Mouse (Mus musculus) layer of hippocampus, postnatal 36 days (tissue): ENCODE measurements around the gene Nphs1. TPM values are rescaled to one million over a fixed set of nuclear protein-coding genes. Genes with fewer than 3 reads are reported as not detected.
"Not testable (repeated sequence)": the region's sequence is repeated elsewhere in the genome, so short reads cannot be mapped to it uniquely, and the experiment has no call there.

ENCODE experiments used
- DNase-seq, 2 experiments: peaks; one replicate each; pipeline ENCODE4 v3.0.0; 2022
- total RNA-seq, 2 experiments: library from RNA; stranded (reverse); gene quantifications; 2 replicates each; pipeline ENCODE4 v1.2.3; 2021

Gene Nphs1
- total RNA-seq, 2 experiments from 2014 or later, result 1.2 TPM

- DNase-seq, result no peak
These were observed 35.4 kb downstream of the Nphs1 start, which contains the start of gene Prodh2 for GRCm38 (mm10) chr7:30493401-30493931. TSS of gene Prodh2 (plus strand) at chr7:30493622.

GRCm38 (mm10) chr7:30495506-30496042, 37.5 kb downstream of the Nphs1 start:
- not testable (repeated sequence) for DNase-seq

GRCm38 (mm10) chr7:30501159-30501558, 43.0 kb downstream of the Nphs1 start:
- DNase-seq, result not testable (repeated sequence)

GRCm38 (mm10) chr7:30508061-30508460, 49.9 kb downstream of the Nphs1 start:
- no peak for DNase-seq

GRCm38 (mm10) chr7:30515003-30515760, 57.1 kb downstream of the Nphs1 start:
- DNase-seq, result no peak

GRCm38 (mm10) chr7:30518325-30518724, 60.2 kb downstream of the Nphs1 start:
- no peak for DNase-seq

GRCm38 (mm10) chr7:30520396-30520795, 62.3 kb downstream of the Nphs1 start:
- DNase-seq, result no peak

GRCm38 (mm10) chr7:30520856-30521255, 62.7 kb downstream of the Nphs1 start:
- no peak for DNase-seq

GRCm38 (mm10) chr7:30522871-30523270, 64.8 kb downstream of the Nphs1 start:
- DNase-seq, result no peak

- DNase-seq, result no peak
These were observed 66.4 kb downstream of the Nphs1 start for GRCm38 (mm10) chr7:30524487-30524886.

GRCm38 (mm10) chr7:30525954-30526353, 67.8 kb downstream of the Nphs1 start:
- DNase-seq, result no peak

GRCm38 (mm10) chr7:30526399-30526798, 68.3 kb downstream of the Nphs1 start:
- no peak for DNase-seq

- DNase-seq, result no peak
These were observed 68.9 kb downstream of the Nphs1 start for GRCm38 (mm10) chr7:30526981-30527380.

GRCm38 (mm10) chr7:30531291-30531815, 73.2 kb downstream of the Nphs1 start:
- DNase-seq, result no peak

- DNase-seq, result peak in 1 of 2 experiments; percentile 33
These were observed 74.8 kb downstream of the Nphs1 start for GRCm38 (mm10) chr7:30532931-30533330.

GRCm38 (mm10) chr7:30533941-30534632, 76.0 kb downstream of the Nphs1 start:
- DNase-seq, result no peak

GRCm38 (mm10) chr7:30534633-30535577, 76.8 kb downstream of the Nphs1 start, which contains the start of gene Arhgap33:
TSS of gene Arhgap33 (minus strand) at chr7:30535060.
- peak; percentile 95 for DNase-seq
